Mouse (Mus musculus) spleen, adult 2 months (tissue): Measurements from ENCODE around the gene Tmcc1. TPM values are rescaled to one million over a fixed set of nuclear protein-coding genes. Genes with fewer than 3 reads are reported as not detected.

ENCODE experiments used
- DNase-seq, 2 experiments: peaks; one replicate each; pipeline versions ENCODE4 v3.0.0 to v3.0.0-alpha.2; 2012 to 2021; ENCODE audit warnings: low spot score in 2 of 2, low read depth in 1 of 2
- H3K27ac ChIP-seq: fragments of 200-500 bp; 2 replicates; pipeline ENCODE4 v1.5.1; 2012; ENCODE audit warnings: low read length, inconsistent platforms; ENCODE audit not compliant: insufficient read depth
- H3K27me3 ChIP-seq: fragments of 200-500 bp; 2 replicates; pipeline ENCODE4 v1.6.1; 2012; ENCODE audit warnings: mild to moderate bottlenecking, moderate library complexity, low read length, inconsistent platforms; ENCODE audit not compliant: control insufficient read depth, insufficient read depth
- H3K36me3 ChIP-seq: fragments of 200-500 bp; 2 replicates; pipeline ENCODE4 v1.6.1; 2012; ENCODE audit warnings: mild to moderate bottlenecking, low read length, inconsistent platforms; ENCODE audit not compliant: control insufficient read depth, insufficient read depth
- H3K4me1 ChIP-seq: fragments of 200-500 bp; 2 replicates; pipeline ENCODE4 v1.6.1; 2011; ENCODE audit warnings: inconsistent platforms; ENCODE audit not compliant: control insufficient read depth, insufficient read depth, insufficient read length
- H3K4me3 ChIP-seq: fragments of 200-500 bp; 2 replicates; pipeline ENCODE4 v1.5.1; 2011; ENCODE audit warnings: mild to moderate bottlenecking, inconsistent platforms; ENCODE audit not compliant: insufficient read depth, insufficient read length; ENCODE audit errors: extremely low read depth
- CTCF ChIP-seq: fragments of 200-500 bp; IDR thresholded peaks from 2 replicates; pipeline ENCODE4 v1.5.1; 2011; ENCODE audit warnings: mild to moderate bottlenecking, inconsistent platforms; ENCODE audit not compliant: insufficient read depth, insufficient read length, insufficient replicate concordance; ENCODE audit errors: extremely low read depth
- POLR2A ChIP-seq: fragments of 200-500 bp; IDR thresholded peaks from 2 replicates; pipeline ENCODE4 v1.6.1; 2011; ENCODE audit warnings: low read depth, low read length, inconsistent platforms
- WGBS: fragments of 180-500 bp; shearing (Covaris S2); methylation state at CpG from one replicate; pipeline ENCODE4 v1.1.7; 2018; 5-methylcytosine and 5-hydroxymethylcytosine counted together
- polyA plus RNA-seq: library from polyadenylated mRNA; depleted of rRNA; stranded (reverse); fragments of >200 nt; gene quantifications from 2 replicates; pipeline ENCODE4 v1.2.3, GENCODE M21; 2012

Tmcc1 gene
- polyA plus RNA-seq, 1 experiment, result 7.6 TPM

GRCm38 (mm10) chr6:116110588-116110987, 82.7 kb downstream of the Tmcc1 start:
- WGBS, result 79% methylated on average over 4 of the region's 4 CpGs

GRCm38 (mm10) chr6:116107471-116108358, 85.6 kb downstream of the Tmcc1 start:
- Histone ChIP-seq H3K4me3 (peak overlapping the region; percentile 42; the same call in 1 of the 2 replicates), H3K27ac (no peak overlapping the region), H3K27me3 (no peaks in the 10 kb centered on the region), H3K4me1 (no peaks in the 10 kb centered on the region), H3K36me3 (no peaks in the 10 kb centered on the region; the same call in 1 of the 2 replicates)
- DNase-seq, result peak in 1 of 2 experiments; percentile 3
- TF ChIP-seq CTCF (no peak), POLR2A (no peak)
- WGBS, result 6% methylated on average over 29 of the region's 29 CpGs

More at GRCm38 (mm10) chr6:116110588-116110987, 82.7 kb downstream of the Tmcc1 start:
- H3K4me3 ChIP-seq, result no peak overlapping the region
- H3K27ac ChIP-seq, result no peak overlapping the region
- TF ChIP-seq CTCF (no peak), POLR2A (no peak)
- DNase-seq, result no peak
- H3K36me3 ChIP-seq, result no peaks in the 10 kb centered on the region
- no peaks in the 10 kb centered on the region for H3K4me1 ChIP-seq
- no peaks in the 10 kb centered on the region for H3K27me3 ChIP-seq

- Histone ChIP-seq H3K4me3 (peak overlapping the region; percentile 42; the same call in 1 of the 2 replicates), H3K36me3 (no peaks in the 10 kb centered on the region; the same call in 1 of the 2 replicates), H3K27ac (no peak overlapping the region), H3K4me1 (no peaks in the 10 kb centered on the region), H3K27me3 (no peaks in the 10 kb centered on the region)
- no peak for DNase-seq
- no peak for TF ChIP-seq CTCF
- TF ChIP-seq POLR2A, result no peak
- WGBS, result 35% methylated on average over 6 of the region's 6 CpGs
Measured at GRCm38 (mm10) chr6:116106967-116107470, 86.3 kb downstream of the Tmcc1 start.

- H3K4me3 ChIP-seq, result no peak overlapping the region
- H3K27ac ChIP-seq, result no peak overlapping the region
- H3K36me3 ChIP-seq, result peaks cover 1% of the 10 kb centered on the region; the same call in 1 of the 2 replicates
- WGBS, result 87% methylated on average over 2 of the region's 2 CpGs
- no peak for DNase-seq
- no peaks in the 10 kb centered on the region for H3K4me1 ChIP-seq
- no peaks in the 10 kb centered on the region for H3K27me3 ChIP-seq
- no peak for TF ChIP-seq CTCF
- TF ChIP-seq POLR2A, result no peak
Measured at GRCm38 (mm10) chr6:116097579-116097978, 95.7 kb downstream of the Tmcc1 start.

GRCm38 (mm10) chr6:116089402-116089801, 103.9 kb downstream of the Tmcc1 start:
- TF ChIP-seq CTCF, result no peak
- no peak for TF ChIP-seq POLR2A
- no peak overlapping the region for H3K4me3 ChIP-seq
- no peak for DNase-seq
- H3K36me3 ChIP-seq, result no peaks in the 10 kb centered on the region
- no peaks in the 10 kb centered on the region for H3K4me1 ChIP-seq
- no peak overlapping the region for H3K27ac ChIP-seq
- no peaks in the 10 kb centered on the region for H3K27me3 ChIP-seq

- DNase-seq, result no peak
- no peaks in the 10 kb centered on the region for H3K27me3 ChIP-seq
- no peak overlapping the region for H3K27ac ChIP-seq
- 95% methylated on average over 1 of the region's 1 CpGs for WGBS
- no peak for TF ChIP-seq CTCF
- no peak for TF ChIP-seq POLR2A
- H3K36me3 ChIP-seq, result no peaks in the 10 kb centered on the region
- H3K4me3 ChIP-seq, result no peak overlapping the region
- H3K4me1 ChIP-seq, result no peaks in the 10 kb centered on the region
Measured at GRCm38 (mm10) chr6:116086036-116086435, 107.2 kb downstream of the Tmcc1 start.

- H3K36me3 ChIP-seq, result no peaks in the 10 kb centered on the region
- no peak overlapping the region for H3K4me3 ChIP-seq
- no peak for DNase-seq
- no peak overlapping the region for H3K27ac ChIP-seq
- 88% methylated on average over 1 of the region's 1 CpGs for WGBS
- no peaks in the 10 kb centered on the region for H3K27me3 ChIP-seq
- no peak for TF ChIP-seq CTCF
- no peak for TF ChIP-seq POLR2A
- H3K4me1 ChIP-seq, result no peaks in the 10 kb centered on the region
Measured at GRCm38 (mm10) chr6:116082239-116082638, 111.0 kb downstream of the Tmcc1 start.
